Mouse (Mus musculus) spleen, adult 2 months (tissue): ENCODE data around the gene Galk2.

Experiments
- CTCF ChIP-seq: fragments of 200-500 bp; IDR thresholded peaks from 2 replicates; pipeline ENCODE4 v1.5.1; 2011; ENCODE audit warnings: mild to moderate bottlenecking, inconsistent platforms; ENCODE audit not compliant: insufficient read depth, insufficient read length, insufficient replicate concordance; ENCODE audit errors: extremely low read depth
- POLR2A ChIP-seq: fragments of 200-500 bp; IDR thresholded peaks from 2 replicates; pipeline ENCODE4 v1.6.1; 2011; ENCODE audit warnings: low read depth, low read length, inconsistent platforms

DNA sequence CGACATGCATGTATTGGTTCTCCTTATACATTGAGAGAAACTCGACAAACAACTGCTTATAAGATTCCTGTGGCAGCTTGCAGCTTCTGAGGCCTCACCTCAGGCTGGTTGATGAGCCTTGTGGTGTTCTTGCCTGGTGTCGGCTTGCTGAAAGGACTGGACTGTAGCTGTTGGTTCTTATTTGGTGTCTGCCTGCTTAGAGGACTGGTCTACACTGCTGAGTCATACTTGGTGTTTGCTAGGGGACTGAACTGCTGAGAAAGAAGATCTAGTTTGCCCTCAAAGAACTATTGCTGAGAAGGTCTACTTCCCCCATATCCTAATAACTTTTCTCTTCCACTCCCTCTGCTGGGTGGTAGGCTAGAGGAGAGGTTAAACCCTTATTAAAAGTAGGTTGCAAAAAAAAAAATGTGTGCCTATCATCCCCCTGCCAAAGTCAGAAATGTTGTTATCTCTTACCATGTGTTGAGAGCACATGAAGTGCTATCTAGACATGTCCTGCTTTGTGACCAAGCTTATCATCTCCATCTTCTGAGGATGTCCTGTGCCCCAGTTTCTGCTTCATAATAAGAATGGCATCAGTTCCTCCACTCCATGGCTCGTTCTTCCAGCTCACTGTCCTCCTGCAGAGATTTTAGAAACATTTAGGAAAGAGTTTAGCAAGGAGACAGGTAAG is 48.8 kb downstream of the Galk2 start:
- TF ChIP-seq CTCF (no peak), POLR2A (no peak)
